Mouse (Mus musculus) midbrain, embryonic 10.5 days (tissue): Measurements from ENCODE around the gene Ptger3. TPM values are rescaled to one million over a fixed set of nuclear protein-coding genes. Genes with fewer than 3 reads are reported as not detected.

Experiments
- DNase-seq: peaks from one replicate; pipeline ENCODE4 v3.0.0-alpha.2; 2017; ENCODE audit warnings: low spot score
- H3K27ac ChIP-seq: fragments of 300-500 bp; sonication (generic); replicated peaks from 2 replicates; pipeline ENCODE4 v1.5.1; 2016; ENCODE audit warnings: mild to moderate bottlenecking
- H3K27me3 ChIP-seq: fragments of 300-500 bp; sonication (generic); 2 replicates; pipeline ENCODE4 v1.6.1; 2016; ENCODE audit warnings: low read depth, mild to moderate bottlenecking; ENCODE audit not compliant: poor library complexity, severe bottlenecking
- H3K36me3 ChIP-seq: fragments of 300-500 bp; sonication (generic); 2 replicates; pipeline ENCODE4 v1.6.1; 2016; ENCODE audit warnings: mild to moderate bottlenecking, moderate library complexity
- H3K4me1 ChIP-seq: fragments of 300-500 bp; sonication (generic); 2 replicates; pipeline ENCODE4 v1.6.1; 2016
- H3K4me3 ChIP-seq: fragments of 300-500 bp; sonication (generic); 2 replicates; pipeline ENCODE4 v1.5.1; 2016; ENCODE audit warnings: mild to moderate bottlenecking, moderate library complexity
- H3K9me3 ChIP-seq: fragments of 300-500 bp; sonication (generic); replicated peaks from 2 replicates; pipeline ENCODE4 v1.6.1; 2016; ENCODE audit warnings: mild to moderate bottlenecking
- WGBS: fragments of 180-500 bp; shearing (Covaris S2); methylation state at CpG from one replicate; pipeline ENCODE4 v1.1.7; 2016; 5-methylcytosine and 5-hydroxymethylcytosine counted together
- microRNA counts: library from miRNA; unstranded; fragments of <30 nt; microRNA quantifications from one replicate; lab custom pipeline; 2017
- microRNA-seq: library from miRNA; unstranded; fragments of <30 nt; microRNA quantifications from one replicate; pipeline ENCODE4, GENCODE M21; 2017
- polyA plus RNA-seq: library from polyadenylated mRNA; unstranded; fragments of >200 nt; fragmentation: Nextera tagmentation; extraction: Ambion mirVana; gene quantifications from 2 replicates; pipeline ENCODE4 v1.2.1, GENCODE M21; 2016

The Ptger3 gene
- polyA plus RNA-seq, 1 experiment from 2014 or later = 0.94 TPM

GRCm38 (mm10) chr3:157686105-157686504 is 119.4 kb downstream of the Ptger3 start:
- Histone ChIP-seq H3K36me3 (no peaks in the 10 kb centered on the region), H3K27me3 (no peaks in the 10 kb centered on the region), H3K4me1 (no peaks in the 10 kb centered on the region), H3K9me3 (no peaks in the 10 kb centered on the region), H3K27ac (no peak overlapping the region), H3K4me3 (no peak overlapping the region)
- 80% methylated on average over 3 of the region's 3 CpGs for WGBS
- DNase-seq = no peak

DNA sequence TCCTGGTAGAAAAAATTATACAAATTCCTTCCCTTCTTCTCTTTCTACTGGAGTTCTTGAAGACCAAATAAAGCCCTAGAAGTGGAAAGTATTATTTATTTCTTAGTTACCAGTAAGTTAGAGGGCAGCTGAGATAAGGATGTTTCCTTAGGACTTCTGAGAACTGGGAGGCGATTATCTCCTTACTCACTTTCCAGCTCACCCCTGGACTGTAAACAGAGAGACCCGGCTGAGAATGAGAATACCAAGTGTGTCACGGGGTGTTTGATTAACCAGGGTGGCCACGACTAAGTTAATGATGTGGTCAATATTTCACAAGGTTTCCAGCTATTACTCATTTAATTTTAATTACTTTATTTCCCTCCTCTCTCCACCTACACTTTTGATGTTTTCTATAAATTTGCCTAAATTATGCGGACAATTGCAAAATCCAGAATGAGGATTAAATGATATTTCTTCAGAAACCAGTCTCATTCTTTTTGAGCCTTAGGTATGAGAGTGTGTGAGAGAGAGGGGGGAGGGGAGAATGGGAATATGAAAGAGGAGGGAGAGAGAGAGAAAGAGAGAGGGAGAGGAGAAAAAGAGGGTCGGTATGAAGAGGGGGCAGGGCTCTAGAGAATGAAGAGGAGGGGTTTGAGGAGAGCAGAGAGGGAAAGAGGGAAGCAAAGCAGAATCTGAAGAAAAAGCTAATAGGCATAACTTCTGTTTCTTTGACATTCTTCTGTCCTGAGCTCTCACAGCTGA is 121.9 kb downstream of the Ptger3 start:
- H3K9me3 ChIP-seq = no peaks in the 10 kb centered on the region
- H3K4me3 ChIP-seq = no peak overlapping the region
- 71% methylated on average over 6 of the region's 6 CpGs for WGBS
- H3K4me1 ChIP-seq = no peaks in the 10 kb centered on the region
- H3K36me3 ChIP-seq = no peaks in the 10 kb centered on the region
- no peaks in the 10 kb centered on the region for H3K27me3 ChIP-seq
- no peak for DNase-seq
- no peak overlapping the region for H3K27ac ChIP-seq

MicroRNAs within 50 kb of the gene (microRNA counts, 519-probe panel; counts per million panel counts)
- not detected for microRNA mmu-miR-186 (lab: Ali Mortazavi, UCI)

Small RNA genes within 50 kb of the gene (microRNA-seq; reads per million reads assigned to microRNA genes)
- 613 reads per million, percentile 70 among the genes with 10 or more reads in this experiment for gene Mir186

Other genes starting within 250 kb of the Ptger3 start
- 112 and 114 TPM in 2 replicates for gene Zranb2, start 32.7 kb upstream of the Ptger3 start, polyA plus RNA-seq